Mouse (Mus musculus): ENCODE data around the gene Igfbp6. TPM values are rescaled to one million over a fixed set of nuclear protein-coding genes. Genes with fewer than 3 reads are reported as not detected.

Gene Igfbp6
- polyA plus RNA-seq, 1 experiment from 2014 or later, result 1.6 TPM

- Histone ChIP-seq H3K36me3 (ENCODE audit: control insufficient read depth, insufficient read depth, low read length) (peaks cover 15% of the 10 kb centered on the region), H3K4me1 (ENCODE audit: control insufficient read depth, insufficient read depth, low read length) (peaks cover 17% of the 10 kb centered on the region), H3K4me2 (ENCODE audit: low read length) (0 out of 2 replicates have a peak overlapping the region, but pooled peaks have one; percentile 79), H3K27me3 (ENCODE audit: control insufficient read depth, insufficient read depth, low read length) (peaks cover 36% of the 10 kb centered on the region), H3K27ac (replicated peaks; ENCODE audit: low read depth, low read length) (0 out of 2 replicates have a peak overlapping the region, but pooled peaks have one; percentile 26), H3K9me3 (ENCODE audit: control insufficient read depth, low read length) (no peaks in the 10 kb centered on the region), H3K4me3 (replicated peaks; ENCODE audit: low read depth, low read length) (no peak overlapping the region), H3K9ac (replicated peaks; ENCODE audit: low read length) (no peak overlapping the region)
- no peak for ATAC-seq (ENCODE audit: low FRiP score, low TSS enrichment)
- 31% methylated on average over 11 of the region's 11 CpGs for WGBS
- DNase-seq, result no peak
Observed at GRCm38 (mm10) chr15:102101672-102102541, 42.3 kb upstream of the Igfbp6 start.

- Histone ChIP-seq H3K4me2 (ENCODE audit: low read length) (peak overlapping the region; percentile 12; the same call in 1 of the 2 replicates), H3K27ac (replicated peaks; ENCODE audit: low read depth, low read length) (peak overlapping the region; percentile 49), H3K9ac (replicated peaks; ENCODE audit: low read length) (peak overlapping the region; percentile 20; the same call in 1 of the 2 replicates), H3K36me3 (ENCODE audit: control insufficient read depth, insufficient read depth, low read length) (peaks cover 7% of the 10 kb centered on the region), H3K9me3 (ENCODE audit: control insufficient read depth, low read length) (no peaks in the 10 kb centered on the region), H3K4me1 (ENCODE audit: control insufficient read depth, insufficient read depth, low read length) (peaks cover 25% of the 10 kb centered on the region), H3K27me3 (ENCODE audit: control insufficient read depth, insufficient read depth, low read length) (peaks cover 43% of the 10 kb centered on the region), H3K4me3 (replicated peaks; ENCODE audit: low read depth, low read length) (0 out of 2 replicates have a peak overlapping the region, but pooled peaks have one; percentile 7)
- DNase-seq, result no peak
- no peak for ATAC-seq (ENCODE audit: low FRiP score, low TSS enrichment)
- 21% methylated on average over 6 of the region's 6 CpGs for WGBS
Observed at GRCm38 (mm10) chr15:102102548-102103121, 41.5 kb upstream of the Igfbp6 start.

GRCm38 (mm10) chr15:102103371-102103946 is 40.7 kb upstream of the Igfbp6 start:
- Histone ChIP-seq H3K4me2 (ENCODE audit: low read length) (peak overlapping the region; percentile 12), H3K27me3 (ENCODE audit: control insufficient read depth, insufficient read depth, low read length) (peaks cover 47% of the 10 kb centered on the region), H3K27ac (replicated peaks; ENCODE audit: low read depth, low read length) (peak overlapping the region; percentile 49; the same call in 1 of the 2 replicates), H3K4me1 (ENCODE audit: control insufficient read depth, insufficient read depth, low read length) (peaks cover 25% of the 10 kb centered on the region), H3K36me3 (ENCODE audit: control insufficient read depth, insufficient read depth, low read length) (no peaks in the 10 kb centered on the region; the same call in 1 of the 2 replicates), H3K9ac (replicated peaks; ENCODE audit: low read length) (peak overlapping the region; percentile 20; the same call in 1 of the 2 replicates), H3K9me3 (ENCODE audit: control insufficient read depth, low read length) (no peaks in the 10 kb centered on the region), H3K4me3 (replicated peaks; ENCODE audit: low read depth, low read length) (0 out of 2 replicates have a peak overlapping the region, but pooled peaks have one; percentile 7)
- ATAC-seq (ENCODE audit: low FRiP score, low TSS enrichment), result no peak
- WGBS, result 7% methylated on average over 14 of the region's 14 CpGs
- DNase-seq, result no peak

- Histone ChIP-seq H3K4me1 (ENCODE audit: control insufficient read depth, insufficient read depth, low read length) (peaks cover 25% of the 10 kb centered on the region), H3K27ac (replicated peaks; ENCODE audit: low read depth, low read length) (no peak overlapping the region), H3K27me3 (ENCODE audit: control insufficient read depth, insufficient read depth, low read length) (peaks cover 47% of the 10 kb centered on the region), H3K36me3 (ENCODE audit: control insufficient read depth, insufficient read depth, low read length) (no peaks in the 10 kb centered on the region), H3K4me3 (replicated peaks; ENCODE audit: low read depth, low read length) (0 out of 2 replicates have a peak overlapping the region, but pooled peaks have one; percentile 7), H3K9me3 (ENCODE audit: control insufficient read depth, low read length) (no peaks in the 10 kb centered on the region), H3K4me2 (ENCODE audit: low read length) (peak overlapping the region; percentile 12; the same call in 1 of the 2 replicates), H3K9ac (replicated peaks; ENCODE audit: low read length) (no peak overlapping the region)
- DNase-seq, result no peak
- no peak for ATAC-seq (ENCODE audit: low FRiP score, low TSS enrichment)
- 34% methylated on average over 12 of the region's 12 CpGs for WGBS
Observed at GRCm38 (mm10) chr15:102103947-102104555, 40.1 kb upstream of the Igfbp6 start.

- Histone ChIP-seq H3K9ac (replicated peaks; ENCODE audit: low read length) (no peak overlapping the region), H3K27me3 (ENCODE audit: control insufficient read depth, insufficient read depth, low read length) (peaks cover 45% of the 10 kb centered on the region), H3K27ac (replicated peaks; ENCODE audit: low read depth, low read length) (no peak overlapping the region), H3K4me3 (replicated peaks; ENCODE audit: low read depth, low read length) (no peak overlapping the region), H3K36me3 (ENCODE audit: control insufficient read depth, insufficient read depth, low read length) (no peaks in the 10 kb centered on the region), H3K4me2 (ENCODE audit: low read length) (no peak overlapping the region), H3K4me1 (ENCODE audit: control insufficient read depth, insufficient read depth, low read length) (peaks cover 23% of the 10 kb centered on the region), H3K9me3 (ENCODE audit: control insufficient read depth, low read length) (no peaks in the 10 kb centered on the region)
- no peak for DNase-seq
- no peak for ATAC-seq (ENCODE audit: low FRiP score, low TSS enrichment)
- WGBS, result 62% methylated on average over 5 of the region's 5 CpGs
Observed at GRCm38 (mm10) chr15:102105360-102105759, 38.8 kb upstream of the Igfbp6 start.

- Histone ChIP-seq H3K4me3 (replicated peaks; ENCODE audit: low read depth, low read length) (no peak overlapping the region), H3K36me3 (ENCODE audit: control insufficient read depth, insufficient read depth, low read length) (no peaks in the 10 kb centered on the region), H3K9ac (replicated peaks; ENCODE audit: low read length) (no peak overlapping the region), H3K4me1 (ENCODE audit: control insufficient read depth, insufficient read depth, low read length) (peaks cover 18% of the 10 kb centered on the region), H3K4me2 (ENCODE audit: low read length) (peak overlapping the region; percentile 55; the same call in 1 of the 2 replicates), H3K9me3 (ENCODE audit: control insufficient read depth, low read length) (no peaks in the 10 kb centered on the region), H3K27ac (replicated peaks; ENCODE audit: low read depth, low read length) (no peak overlapping the region), H3K27me3 (ENCODE audit: control insufficient read depth, insufficient read depth, low read length) (peaks cover 41% of the 10 kb centered on the region)
- WGBS, result 30% methylated on average over 18 of the region's 18 CpGs
- ATAC-seq (ENCODE audit: low FRiP score, low TSS enrichment) (no peak), DNase-seq (no peak)
Observed at GRCm38 (mm10) chr15:102105764-102106730, 38.1 kb upstream of the Igfbp6 start.

- no peak for ATAC-seq (ENCODE audit: low FRiP score, low TSS enrichment)
- Histone ChIP-seq H3K27ac (replicated peaks; ENCODE audit: low read depth, low read length) (no peak overlapping the region), H3K4me1 (ENCODE audit: control insufficient read depth, insufficient read depth, low read length) (peaks cover 18% of the 10 kb centered on the region), H3K9me3 (ENCODE audit: control insufficient read depth, low read length) (no peaks in the 10 kb centered on the region), H3K36me3 (ENCODE audit: control insufficient read depth, insufficient read depth, low read length) (no peaks in the 10 kb centered on the region), H3K9ac (replicated peaks; ENCODE audit: low read length) (peak overlapping the region; percentile 21), H3K4me2 (ENCODE audit: low read length) (peak overlapping the region; percentile 55), H3K27me3 (ENCODE audit: control insufficient read depth, insufficient read depth, low read length) (peaks cover 35% of the 10 kb centered on the region), H3K4me3 (replicated peaks; ENCODE audit: low read depth, low read length) (peak overlapping the region; percentile 29)
- WGBS, result 2% methylated on average over 38 of the region's 38 CpGs
- peak; percentile 41 for DNase-seq
Observed at GRCm38 (mm10) chr15:102106754-102107456, 37.3 kb upstream of the Igfbp6 start.
